Mouse (Mus musculus) lung, embryonic 15.5 days (tissue): ENCODE results near the gene Acot13. TPM values are rescaled to one million over a fixed set of nuclear protein-coding genes. Genes with fewer than 3 reads are reported as not detected.

Source experiments
- ATAC-seq: fragments of 200-750 bp; cut with Nextera tagmentation; 2 replicates; pipeline ENCODE4 v1.8.0; 2017; ENCODE audit warnings: moderate number of reproducible peaks, borderline replicate concordance; ENCODE audit not compliant: low FRiP score, low TSS enrichment; ENCODE audit errors: extremely low read depth
- H3K27ac ChIP-seq: fragments of 300-500 bp; sonication (generic); 2 replicates; pipeline ENCODE4 v1.5.1; 2015; ENCODE audit warnings: moderate library complexity, mild to moderate bottlenecking, inconsistent platforms
- H3K27me3 ChIP-seq: fragments of 300-500 bp; sonication (generic); 2 replicates; pipeline ENCODE4 v1.6.1; 2015; ENCODE audit warnings: inconsistent platforms
- H3K36me3 ChIP-seq: fragments of 300-500 bp; sonication (generic); 2 replicates; pipeline ENCODE4 v1.6.1; 2015; ENCODE audit warnings: inconsistent platforms
- H3K4me1 ChIP-seq: fragments of 300-500 bp; sonication (generic); 2 replicates; pipeline ENCODE4 v1.6.1; 2015; ENCODE audit warnings: inconsistent platforms
- H3K4me2 ChIP-seq: fragments of 300-500 bp; sonication (generic); 2 replicates; pipeline ENCODE4 v1.6.1; 2015; ENCODE audit warnings: inconsistent platforms, mild to moderate bottlenecking, moderate library complexity
- H3K4me3 ChIP-seq: fragments of 300-500 bp; sonication (generic); 2 replicates; pipeline ENCODE4 v1.5.1; 2015; ENCODE audit warnings: mild to moderate bottlenecking, inconsistent platforms
- H3K9ac ChIP-seq: fragments of 300-500 bp; sonication (generic); 2 replicates; pipeline ENCODE4 v1.6.1; 2015; ENCODE audit warnings: inconsistent platforms
- H3K9me3 ChIP-seq: fragments of 300-500 bp; sonication (generic); 2 replicates; pipeline ENCODE4 v1.6.1; 2016; ENCODE audit warnings: inconsistent platforms
- WGBS: fragments of 180-500 bp; shearing (Covaris S2); methylation state at CpG from one replicate; pipeline ENCODE4 v1.1.7; 2015; 5-methylcytosine and 5-hydroxymethylcytosine counted together
- polyA plus RNA-seq: library from polyadenylated mRNA; unstranded; fragments of >200 nt; fragmentation: Nextera tagmentation; extraction: Ambion mirVana; gene quantifications from 2 replicates; pipeline ENCODE4 v1.2.1, GENCODE M21; 2015

The Acot13 gene
- polyA plus RNA-seq, 1 experiment from 2014 or later, result 68.6 TPM

DNA sequence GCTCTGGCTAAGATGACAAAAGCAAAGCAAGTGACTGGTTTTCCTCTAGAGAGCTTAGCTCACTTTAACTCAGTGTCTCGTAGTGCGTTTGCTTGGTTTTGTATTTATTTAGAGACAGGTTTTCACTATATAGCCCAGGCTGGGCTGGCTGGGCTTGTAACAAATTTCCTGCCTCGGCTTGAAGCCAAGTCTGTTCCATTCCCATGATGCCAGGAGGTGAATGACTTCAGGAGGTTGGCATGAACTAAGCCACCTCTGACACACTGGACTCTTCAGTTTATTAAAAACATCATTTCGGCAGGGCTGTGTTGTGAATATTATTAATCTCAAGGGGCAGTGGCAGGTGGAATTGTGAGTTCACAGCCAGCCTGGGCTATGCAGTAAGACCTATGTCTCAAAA lies 5.8 kb downstream of the Acot13 start:
- H3K4me2 ChIP-seq, result no peak overlapping the region
- no peak overlapping the region for H3K4me3 ChIP-seq
- no peak overlapping the region for H3K27ac ChIP-seq
- H3K9ac ChIP-seq, result no peak overlapping the region
- H3K36me3 ChIP-seq, result no peaks in the 10 kb centered on the region
- H3K9me3 ChIP-seq, result no peaks in the 10 kb centered on the region
- peaks cover 2% of the 10 kb centered on the region; the same call in 1 of the 2 replicates for H3K4me1 ChIP-seq
- H3K27me3 ChIP-seq, result no peaks in the 10 kb centered on the region
- WGBS, result 74% methylated on average over 4 of the region's 4 CpGs
- ATAC-seq, result no peak

- ATAC-seq, result no peak
- H3K27ac ChIP-seq, result no peak overlapping the region
- H3K9ac ChIP-seq, result no peak overlapping the region
Observed at GRCm38 (mm10) chr13:24824647-24825046, 6.7 kb downstream of the Acot13 start.

GRCm38 (mm10) chr13:24822663-24823343 lies 8.5 kb downstream of the Acot13 start:
- Histone ChIP-seq H3K27me3 (no peaks in the 10 kb centered on the region), H3K9ac (no peak overlapping the region), H3K27ac (no peak overlapping the region), H3K4me3 (no peak overlapping the region), H3K9me3 (no peaks in the 10 kb centered on the region), H3K4me2 (no peak overlapping the region), H3K4me1 (no peaks in the 10 kb centered on the region), H3K36me3 (no peaks in the 10 kb centered on the region)
- no peak for ATAC-seq
- 82% methylated on average over 16 of the region's 16 CpGs for WGBS

More at GRCm38 (mm10) chr13:24824647-24825046, 6.7 kb downstream of the Acot13 start:
- Histone ChIP-seq H3K9me3 (no peaks in the 10 kb centered on the region), H3K4me3 (no peak overlapping the region), H3K4me1 (no peaks in the 10 kb centered on the region), H3K4me2 (no peak overlapping the region), H3K27me3 (no peaks in the 10 kb centered on the region), H3K36me3 (no peaks in the 10 kb centered on the region)
- WGBS, result 79% methylated on average over 4 of the region's 4 CpGs

DNA sequence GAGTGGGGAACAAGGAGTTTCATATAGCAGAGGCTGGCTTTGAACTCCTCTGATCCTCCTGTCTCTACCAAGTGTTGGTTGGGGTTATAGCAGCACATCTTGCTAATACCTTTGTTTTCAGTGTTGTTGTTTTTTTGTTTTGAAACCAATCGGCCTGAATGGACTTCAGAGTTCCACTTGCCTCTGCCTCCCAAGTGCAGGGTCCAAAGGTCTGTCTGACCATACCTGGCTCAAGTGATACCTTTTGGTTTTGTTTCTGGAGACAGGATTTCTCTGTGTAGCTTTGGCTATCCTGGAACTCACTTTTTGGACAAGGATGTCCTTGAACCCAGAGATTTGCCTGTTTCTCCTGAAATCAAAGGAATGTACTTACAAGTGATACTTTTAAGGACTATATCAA lies 11.4 kb downstream of the Acot13 start:
- Histone ChIP-seq H3K4me3 (no peak overlapping the region), H3K36me3 (peaks cover 4% of the 10 kb centered on the region; the same call in 1 of the 2 replicates), H3K9ac (no peak overlapping the region), H3K4me1 (no peaks in the 10 kb centered on the region), H3K27me3 (no peaks in the 10 kb centered on the region), H3K27ac (no peak overlapping the region), H3K4me2 (no peak overlapping the region), H3K9me3 (no peaks in the 10 kb centered on the region)
- no peak for ATAC-seq
- WGBS, result 83% methylated on average over 1 of the region's 1 CpGs

DNA sequence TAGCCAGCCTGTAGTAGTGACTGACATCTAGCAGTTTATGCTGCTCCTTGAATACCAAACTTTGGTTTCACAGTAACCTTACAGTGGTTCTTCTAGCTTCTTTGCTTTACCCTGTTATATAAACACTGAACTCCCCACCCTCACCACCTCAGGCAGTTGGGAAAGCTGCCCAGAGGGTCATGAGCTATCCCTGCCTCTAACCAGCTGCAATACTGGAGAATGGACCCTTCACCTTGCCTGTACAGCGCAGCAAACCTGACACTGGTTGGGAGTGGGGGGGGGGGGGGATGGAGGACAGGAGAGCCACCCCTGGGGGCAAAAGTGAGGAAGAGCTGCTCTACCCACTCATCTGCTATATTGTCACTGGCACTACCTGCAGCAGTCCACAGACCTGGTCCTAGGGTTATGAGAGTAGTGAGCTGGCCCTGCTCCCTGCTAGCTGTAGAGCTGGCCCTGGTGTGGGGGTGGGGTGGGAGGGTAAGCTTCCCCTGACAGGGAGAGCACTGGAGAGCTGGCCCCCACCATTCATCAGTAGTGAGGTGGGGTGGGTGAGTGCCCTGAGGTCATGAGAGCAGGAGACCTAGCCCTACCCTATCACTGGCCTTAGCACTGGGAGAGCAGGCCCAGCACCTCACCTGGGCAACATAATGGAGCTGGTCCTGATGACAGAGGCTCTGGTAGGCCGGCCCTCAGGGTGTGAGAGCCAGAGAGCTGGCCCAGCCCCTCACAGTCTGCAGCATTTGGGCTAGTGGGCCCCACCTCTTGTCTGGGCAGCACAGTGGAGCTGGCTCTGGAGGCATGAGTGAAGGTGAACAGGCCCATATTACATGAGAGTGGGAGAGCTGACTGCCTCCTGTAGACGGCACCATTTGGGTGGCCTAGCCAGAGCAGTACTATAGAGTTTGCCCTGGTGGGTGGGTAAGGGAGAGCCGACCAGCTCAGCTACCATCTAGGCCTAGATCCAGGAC lies 14.9 kb downstream of the Acot13 start:
- H3K27ac ChIP-seq, result no peak overlapping the region; the same call in 1 of the 2 replicates

GRCm38 (mm10) chr13:24814616-24815015 lies 16.7 kb downstream of the Acot13 start:
- no peak for ATAC-seq
- no peak overlapping the region for H3K4me3 ChIP-seq
- no peak overlapping the region for H3K27ac ChIP-seq
- no peaks in the 10 kb centered on the region for H3K27me3 ChIP-seq
- no peaks in the 10 kb centered on the region for H3K9me3 ChIP-seq
- H3K9ac ChIP-seq, result no peak overlapping the region
- 90% methylated on average over 1 of the region's 1 CpGs for WGBS
- no peaks in the 10 kb centered on the region for H3K4me1 ChIP-seq
- no peak overlapping the region for H3K4me2 ChIP-seq
- H3K36me3 ChIP-seq, result peaks cover 48% of the 10 kb centered on the region

More for the DNA sequence above, 14.9 kb downstream of the Acot13 start:
- Histone ChIP-seq H3K4me3 (no peak overlapping the region), H3K27me3 (no peaks in the 10 kb centered on the region), H3K9me3 (no peaks in the 10 kb centered on the region), H3K4me1 (no peaks in the 10 kb centered on the region), H3K9ac (no peak overlapping the region), H3K4me2 (no peak overlapping the region), H3K36me3 (peaks cover 31% of the 10 kb centered on the region)
- ATAC-seq, result peak; percentile 64
- 61% methylated on average over 4 of the region's 4 CpGs for WGBS

DNA sequence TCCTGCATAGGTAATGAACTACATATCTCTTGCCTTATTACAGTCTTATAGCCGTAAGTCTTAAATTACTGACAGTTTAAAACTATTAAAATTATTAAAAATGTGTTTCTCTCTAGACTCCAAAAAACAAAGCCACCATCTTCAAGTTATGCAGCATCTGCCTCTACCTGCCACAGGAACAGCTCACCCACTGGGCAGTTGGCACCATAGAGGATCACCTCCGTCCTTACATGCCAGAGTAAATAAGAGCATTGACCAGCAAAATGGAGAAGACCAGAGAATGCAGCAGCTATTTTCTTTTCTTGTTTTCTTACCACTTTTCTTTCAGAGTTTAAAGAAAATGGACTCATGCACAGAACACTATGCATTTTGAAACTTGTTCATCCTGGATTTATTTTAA lies 18.8 kb downstream of the Acot13 start:
- Histone ChIP-seq H3K27me3 (no peaks in the 10 kb centered on the region), H3K9ac (no peak overlapping the region), H3K4me2 (no peak overlapping the region), H3K9me3 (no peaks in the 10 kb centered on the region), H3K4me1 (no peaks in the 10 kb centered on the region), H3K4me3 (no peak overlapping the region), H3K36me3 (peaks cover 66% of the 10 kb centered on the region), H3K27ac (no peak overlapping the region)
- no peak for ATAC-seq
- 97% methylated on average over 2 of the region's 2 CpGs for WGBS

GRCm38 (mm10) chr13:24806079-24806478 lies 25.3 kb downstream of the Acot13 start:
- H3K9me3 ChIP-seq, result no peaks in the 10 kb centered on the region
- H3K4me1 ChIP-seq, result peaks cover 19% of the 10 kb centered on the region; the same call in 1 of the 2 replicates
- no peak overlapping the region for H3K4me2 ChIP-seq
- H3K27ac ChIP-seq, result no peak overlapping the region
- ATAC-seq, result no peak
- peaks cover 44% of the 10 kb centered on the region for H3K36me3 ChIP-seq
- no peak overlapping the region for H3K9ac ChIP-seq
- no peaks in the 10 kb centered on the region for H3K27me3 ChIP-seq
- H3K4me3 ChIP-seq, result no peak overlapping the region

DNA sequence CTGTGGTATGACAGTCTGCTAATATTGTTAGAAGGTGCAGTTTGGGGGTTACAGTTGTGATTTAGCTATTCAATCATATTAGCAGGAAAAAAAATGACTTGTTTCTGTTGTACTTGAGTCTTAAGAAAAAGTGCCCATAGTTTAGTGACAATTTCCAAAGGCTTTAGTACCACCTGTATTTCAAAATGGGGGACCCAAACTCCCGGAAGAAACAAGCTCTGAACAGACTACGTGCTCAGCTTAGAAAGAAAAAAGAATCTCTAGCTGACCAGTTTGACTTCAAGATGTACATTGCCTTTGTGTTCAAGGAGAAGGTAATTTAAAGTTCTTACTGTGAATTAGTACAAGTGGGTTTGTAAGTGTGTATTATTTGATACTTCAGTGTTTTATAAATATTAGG lies 28.1 kb downstream of the Acot13 start:
- peaks cover 25% of the 10 kb centered on the region; the same call in 1 of the 2 replicates for H3K4me1 ChIP-seq
- peak overlapping the region; percentile 88 for H3K4me3 ChIP-seq
- H3K9ac ChIP-seq, result peak overlapping the region; percentile 95
- H3K9me3 ChIP-seq, result no peaks in the 10 kb centered on the region
- H3K27me3 ChIP-seq, result no peaks in the 10 kb centered on the region
- peak overlapping the region; percentile 89 for H3K4me2 ChIP-seq
- peaks cover 19% of the 10 kb centered on the region for H3K36me3 ChIP-seq
- no peak overlapping the region for H3K27ac ChIP-seq
- 11% methylated on average over 2 of the region's 2 CpGs for WGBS
- no peak for ATAC-seq

- H3K36me3 ChIP-seq, result peaks cover 9% of the 10 kb centered on the region
- H3K27ac ChIP-seq, result peak overlapping the region; percentile 100
- no peaks in the 10 kb centered on the region for H3K9me3 ChIP-seq
- peak overlapping the region; percentile 89 for H3K4me2 ChIP-seq
- peak overlapping the region; percentile 95 for H3K9ac ChIP-seq
- H3K4me1 ChIP-seq, result peaks cover 25% of the 10 kb centered on the region; the same call in 1 of the 2 replicates
- no peak for ATAC-seq
- peak overlapping the region; percentile 88 for H3K4me3 ChIP-seq
- WGBS, result under 1% methylated on average over 26 of the region's 26 CpGs
- H3K27me3 ChIP-seq, result no peaks in the 10 kb centered on the region
Observed at GRCm38 (mm10) chr13:24802131-24802691, 29.1 kb downstream of the Acot13 start.

DNA sequence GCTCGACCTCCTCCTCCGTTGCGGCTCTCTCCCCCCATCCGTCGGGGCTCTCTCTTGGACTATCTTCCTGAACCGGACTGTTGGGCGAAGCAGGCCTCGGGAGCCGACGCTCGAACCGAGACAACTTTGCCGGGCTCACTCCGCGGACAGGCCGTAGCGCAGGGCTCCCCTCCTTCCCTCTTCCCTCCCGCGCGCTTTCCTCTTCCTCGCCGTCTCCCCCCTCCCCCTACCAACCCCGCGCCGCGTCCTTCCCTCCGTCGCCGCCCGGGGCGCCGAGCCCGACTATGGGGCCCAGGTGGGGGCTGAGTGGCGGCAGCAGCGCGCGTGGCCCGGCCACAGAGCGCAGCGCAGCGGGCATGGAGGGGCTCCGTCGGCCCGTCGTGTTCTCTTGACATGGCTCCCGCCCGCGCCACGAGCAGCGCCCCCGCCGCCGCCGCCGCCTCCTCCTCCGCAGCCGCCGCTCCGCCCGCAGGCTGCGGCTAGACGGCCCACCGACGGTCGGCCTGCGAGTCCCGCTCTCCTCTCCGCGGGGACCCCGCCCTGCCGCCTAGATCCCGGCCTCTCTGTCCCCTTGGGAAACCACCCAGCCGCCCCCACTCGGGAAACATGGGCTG lies 29.9 kb downstream of the Acot13 start, which contains the start of gene BC005537:
TSS of gene BC005537 (plus strand) at position 350 of the 614 bp plus-strand sequence.
- H3K4me1 ChIP-seq, result peaks cover 25% of the 10 kb centered on the region; the same call in 1 of the 2 replicates
- ATAC-seq, result peak; percentile 25
- H3K9ac ChIP-seq, result peak within 1 kb of the TSS; percentile 95
- H3K4me3 ChIP-seq, result peak within 1 kb of the TSS; percentile 88
- peak within 1 kb of the TSS; percentile 100 for H3K27ac ChIP-seq
- no peaks in the 10 kb centered on the region for H3K9me3 ChIP-seq
- H3K4me2 ChIP-seq, result peak within 1 kb of the TSS; percentile 89
- H3K27me3 ChIP-seq, result no peaks in the 10 kb centered on the region
- WGBS, result under 1% methylated on average over 37 of the region's 74 CpGs
- H3K36me3 ChIP-seq, result peaks cover 4% of the 10 kb centered on the region
